Mouse (Mus musculus) kidney, adult 10 weeks (tissue): ENCODE data around the gene Ppm1d. TPM values are rescaled to one million over a fixed set of nuclear protein-coding genes. Genes with fewer than 3 reads are reported as not detected.

ENCODE experiments used
- polyA plus RNA-seq: library from polyadenylated mRNA; stranded (reverse); fragments of 350-450 nt; fragmentation: Illumina TruSeq; extraction: RNeasy Lipid Tissue Mini Kit (QIAGEN cat#74804); gene quantifications from one replicate; pipeline ENCODE4 v1.2.3, GENCODE M21; 2014; ENCODE audit warnings: low read depth, low replicate concordance

The Ppm1d gene
- 20.3 TPM for polyA plus RNA-seq

GRCm38 (mm10) chr11:85310713-85311574 lies at the start of gene Ppm1d:
TSS of gene Ppm1d (plus strand) at chr11:85311244.

GRCm38 (mm10) chr11:85352539-85353380 lies 41.7 kb downstream of the Ppm1d start, which contains the start of gene Bcas3:
TSS of gene Bcas3 (plus strand) at chr11:85353167.

Other genes with a start within 250 kb of the Ppm1d start
- 104 TPM for gene Usp32, start 171.1 kb upstream of the Ppm1d start, polyA plus RNA-seq
- not detected for gene 1700125H20Rik, start 140.8 kb upstream of the Ppm1d start, polyA plus RNA-seq
- gene Appbp2, start 76.1 kb upstream of the Ppm1d start, polyA plus RNA-seq: 46.3 TPM
- gene Bcas3, start 41.9 kb downstream of the Ppm1d start, polyA plus RNA-seq: 9.3 TPM